Mouse (Mus musculus): ENCODE data around the gene Tbc1d4. TPM values are rescaled to one million over a fixed set of nuclear protein-coding genes. Genes with fewer than 3 reads are reported as not detected.

Gene Tbc1d4
- 10.7 and 11.2 TPM in 2 replicates for polyA plus RNA-seq (2016; fragmentation: Nextera tagmentation; extraction: Ambion mirVana)

DNA sequence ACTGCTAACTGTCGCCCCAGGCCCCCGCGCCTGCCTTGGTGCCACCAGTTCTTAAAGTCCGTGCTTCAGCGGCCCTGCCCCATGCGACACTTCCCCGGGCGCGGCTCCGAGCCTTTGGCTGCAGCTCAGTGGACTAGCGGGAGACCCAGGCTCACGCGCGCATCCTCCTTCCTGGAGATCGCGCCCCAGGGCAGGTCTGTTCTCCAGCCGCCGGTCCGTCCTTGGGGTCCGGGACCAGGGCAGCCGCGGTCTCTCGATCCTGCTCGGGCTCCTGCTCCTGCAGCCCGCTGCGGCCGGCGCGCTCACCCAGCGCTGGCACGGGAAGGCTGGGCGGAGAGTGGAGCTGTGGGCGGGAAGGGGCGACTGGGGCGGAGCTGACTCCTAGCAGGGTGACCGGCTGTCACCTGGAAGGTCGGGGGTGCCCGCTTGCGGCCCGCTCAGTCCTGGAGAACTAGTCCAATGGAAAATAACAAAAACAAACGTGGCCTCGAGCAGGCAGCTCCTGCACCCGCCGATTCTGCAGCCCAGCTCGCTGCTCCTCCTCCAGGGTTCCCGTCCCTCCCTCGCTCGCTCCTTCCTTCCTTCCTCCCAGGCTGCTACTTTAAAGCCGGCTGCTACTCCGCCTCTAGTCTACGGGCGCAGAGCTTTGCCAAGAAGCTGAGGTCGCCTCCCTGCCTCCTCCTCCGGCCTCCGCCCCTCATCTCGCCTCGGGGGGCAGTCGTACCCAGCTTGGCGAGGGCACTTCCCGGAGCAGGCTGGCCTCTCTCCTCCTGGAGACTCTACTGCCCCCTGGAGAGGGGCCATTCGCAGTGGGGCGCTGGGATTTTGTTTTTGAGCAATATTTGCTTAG lies at the start of gene Tbc1d4:
TSS of gene Tbc1d4 (minus strand) at position 673 of the 850 bp plus-strand sequence.
- Histone ChIP-seq H3K27me3 (peaks cover 14% of the 10 kb centered on the region), H3K4me3 (peak within 1 kb of the TSS; percentile 77), H3K9ac (peak within 1 kb of the TSS; percentile 74), H3K4me2 (replicated peaks) (peak within 1 kb of the TSS; percentile 92), H3K4me1 (peaks cover 7% of the 10 kb centered on the region), H3K9me3 (replicated peaks) (no peaks in the 10 kb centered on the region), H3K36me3 (no peaks in the 10 kb centered on the region), H3K27ac (peak within 1 kb of the TSS; percentile 48; the same call in 1 of the 2 replicates)
- under 1% methylated on average over 61 of the region's 62 CpGs for WGBS
- peak; percentile 90 for ATAC-seq (ENCODE audit: low FRiP score)

- Histone ChIP-seq H3K4me2 (replicated peaks) (no peak overlapping the region), H3K9ac (no peak overlapping the region), H3K9me3 (replicated peaks) (no peaks in the 10 kb centered on the region), H3K4me3 (no peak overlapping the region), H3K27ac (no peak overlapping the region), H3K36me3 (peaks cover 4% of the 10 kb centered on the region; the same call in 1 of the 2 replicates), H3K27me3 (no peaks in the 10 kb centered on the region), H3K4me1 (peaks cover 9% of the 10 kb centered on the region; the same call in 1 of the 2 replicates)
- ATAC-seq (ENCODE audit: low FRiP score): no peak
- 84% methylated on average over 10 of the region's 10 CpGs for WGBS
Observed at GRCm38 (mm10) chr14:101656307-101656706, 47.3 kb upstream of the Tbc1d4 start.

DNA sequence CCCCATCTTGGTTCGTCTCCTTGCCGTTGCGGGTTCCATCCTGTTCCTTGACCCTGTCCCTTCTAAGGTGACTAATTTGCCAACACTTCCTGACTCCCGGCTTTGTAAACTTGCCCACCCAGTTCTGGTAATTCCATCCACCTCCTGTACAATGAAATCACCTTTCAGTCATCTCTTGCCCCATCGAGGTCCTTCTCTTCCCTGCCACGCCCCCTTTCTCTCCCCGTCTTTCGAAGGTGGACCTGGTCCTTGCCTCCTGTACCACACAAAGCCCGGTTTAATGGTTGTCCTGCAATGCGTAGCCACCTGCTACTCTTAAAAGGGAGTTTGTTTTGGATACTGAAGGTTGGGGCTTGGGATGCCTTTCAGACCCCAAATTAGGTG lies 45.5 kb upstream of the Tbc1d4 start:
- H3K27ac ChIP-seq: peak overlapping the region; percentile 81; the same call in 1 of the 2 replicates
- peak overlapping the region; percentile 75 for H3K4me2 ChIP-seq (replicated peaks)
- peak overlapping the region; percentile 99 for H3K4me3 ChIP-seq
- under 1% methylated on average over 10 of the region's 10 CpGs for WGBS
- no peaks in the 10 kb centered on the region for H3K27me3 ChIP-seq
- H3K36me3 ChIP-seq: no peaks in the 10 kb centered on the region
- ATAC-seq (ENCODE audit: low FRiP score): no peak; the same call in none of the 2 replicates
- H3K9ac ChIP-seq: peak overlapping the region; percentile 91
- peaks cover 9% of the 10 kb centered on the region; the same call in 1 of the 2 replicates for H3K4me1 ChIP-seq
- H3K9me3 ChIP-seq (replicated peaks): no peaks in the 10 kb centered on the region

DNA sequence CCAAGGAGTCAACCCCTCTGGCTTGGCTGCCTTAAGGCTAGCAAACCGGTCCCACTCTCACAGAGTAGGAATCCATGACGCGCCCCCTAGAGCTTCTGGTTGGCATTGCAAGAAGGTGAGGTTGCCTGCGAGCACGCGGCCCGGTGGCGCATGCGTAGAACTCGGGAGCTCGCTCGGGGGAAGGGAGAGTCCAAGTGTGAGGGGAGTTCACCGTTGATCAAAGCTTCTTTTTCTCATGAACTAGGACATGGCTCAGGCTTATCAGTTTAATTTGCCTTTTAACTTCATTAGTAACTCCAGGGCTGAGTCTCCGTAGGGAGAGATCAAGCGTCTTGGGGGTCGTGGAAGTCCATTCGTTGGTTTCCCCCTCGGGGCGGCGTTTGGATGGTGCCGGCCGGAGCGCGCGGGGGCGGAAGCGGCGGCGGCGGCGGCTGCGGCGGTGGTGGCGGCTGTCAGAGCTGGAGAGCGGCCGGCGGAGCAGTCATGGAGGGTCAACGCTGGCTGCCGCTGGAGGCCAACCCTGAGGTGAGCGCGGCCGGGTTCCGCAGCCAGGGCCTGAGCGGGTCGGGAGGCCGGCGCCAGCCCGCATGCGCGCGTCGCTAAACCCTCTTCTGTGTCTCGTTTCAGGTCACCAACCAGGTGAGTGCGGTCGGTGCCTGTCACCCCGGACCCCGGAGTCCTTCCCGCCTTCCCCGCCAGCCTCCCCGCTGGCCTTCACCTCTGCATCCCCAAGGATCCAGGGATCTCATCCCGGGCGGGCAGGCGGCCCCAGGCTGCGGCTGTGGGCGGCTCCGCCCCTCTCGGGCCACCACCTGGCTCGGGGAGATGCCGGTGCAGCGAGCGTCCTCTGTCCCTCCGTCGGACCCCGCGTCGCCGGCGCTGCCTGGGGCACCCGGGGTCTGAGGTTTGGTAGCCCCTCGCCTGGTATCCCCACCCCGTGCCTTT lies 44.9 kb upstream of the Tbc1d4 start, which contains the start of gene Uchl3:
TSS of gene Uchl3 (plus strand) at position 387 of the 945 bp plus-strand sequence.
- H3K36me3 ChIP-seq: no peaks in the 10 kb centered on the region
- peak within 1 kb of the TSS; percentile 75 for H3K4me2 ChIP-seq (replicated peaks)
- H3K4me1 ChIP-seq: peaks cover 9% of the 10 kb centered on the region; the same call in 1 of the 2 replicates
- under 1% methylated on average over 65 of the region's 81 CpGs for WGBS
- H3K9me3 ChIP-seq (replicated peaks): no peaks in the 10 kb centered on the region
- peak within 1 kb of the TSS; percentile 99 for H3K4me3 ChIP-seq
- H3K9ac ChIP-seq: peak within 1 kb of the TSS; percentile 91
- peak; percentile 93 for ATAC-seq (ENCODE audit: low FRiP score)
- H3K27ac ChIP-seq: peak within 1 kb of the TSS; percentile 81
- no peaks in the 10 kb centered on the region for H3K27me3 ChIP-seq

DNA sequence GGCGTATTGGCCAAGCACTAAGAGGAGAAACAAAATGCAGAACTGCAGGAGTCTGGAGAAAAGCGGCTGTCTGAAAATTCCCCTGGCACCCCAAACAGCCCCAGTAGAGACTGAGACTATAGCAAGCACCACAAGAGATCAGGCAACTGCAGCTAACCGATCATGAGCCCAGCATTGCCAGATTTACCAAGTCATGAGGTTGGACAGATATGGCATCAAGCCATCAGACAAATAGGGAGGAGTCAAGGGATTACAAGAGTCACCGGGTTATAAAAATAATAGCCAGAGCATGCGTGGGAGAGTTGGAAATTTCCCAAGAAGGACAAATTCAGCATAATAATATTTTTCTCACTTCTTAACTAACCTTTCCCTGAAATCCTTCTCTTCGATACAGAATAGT lies 43.6 kb upstream of the Tbc1d4 start:
- Histone ChIP-seq H3K9me3 (replicated peaks) (no peaks in the 10 kb centered on the region), H3K4me2 (replicated peaks) (no peak overlapping the region), H3K4me3 (no peak overlapping the region), H3K27ac (no peak overlapping the region), H3K27me3 (no peaks in the 10 kb centered on the region), H3K4me1 (peaks cover 9% of the 10 kb centered on the region; the same call in 1 of the 2 replicates), H3K36me3 (no peaks in the 10 kb centered on the region), H3K9ac (no peak overlapping the region)
- 96% methylated on average over 6 of the region's 6 CpGs for WGBS
- no peak for ATAC-seq (ENCODE audit: low FRiP score)

DNA sequence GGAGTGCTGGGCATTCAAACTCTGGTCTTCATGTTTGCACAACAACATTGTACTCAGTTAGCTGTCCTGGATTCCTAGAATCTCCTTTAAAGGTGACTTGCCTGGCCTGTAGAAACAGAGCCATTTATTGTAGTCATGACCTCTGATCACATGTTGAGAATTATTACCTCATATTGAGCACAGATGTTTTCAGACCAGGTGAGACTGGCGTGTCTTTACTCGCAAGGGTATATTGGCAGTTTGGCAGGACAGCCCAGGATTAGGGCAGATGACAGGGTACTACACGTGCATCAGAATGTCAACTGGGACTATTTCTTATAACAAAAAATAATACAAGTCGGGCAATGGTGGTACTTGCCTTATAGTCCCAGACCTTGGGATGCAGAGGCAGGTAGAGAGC lies 41.6 kb upstream of the Tbc1d4 start:
- Histone ChIP-seq H3K4me3 (no peak overlapping the region), H3K27me3 (no peaks in the 10 kb centered on the region), H3K9ac (no peak overlapping the region), H3K4me1 (peaks cover 6% of the 10 kb centered on the region; the same call in 1 of the 2 replicates), H3K36me3 (no peaks in the 10 kb centered on the region), H3K9me3 (replicated peaks) (no peaks in the 10 kb centered on the region), H3K4me2 (replicated peaks) (no peak overlapping the region), H3K27ac (no peak overlapping the region)
- ATAC-seq (ENCODE audit: low FRiP score): no peak
- 84% methylated on average over 4 of the region's 4 CpGs for WGBS

- H3K9me3 ChIP-seq (replicated peaks): no peaks in the 10 kb centered on the region
- ATAC-seq (ENCODE audit: low FRiP score): no peak
- H3K4me1 ChIP-seq: no peaks in the 10 kb centered on the region
- no peak overlapping the region for H3K4me3 ChIP-seq
- no peak overlapping the region for H3K27ac ChIP-seq
- no peaks in the 10 kb centered on the region for H3K36me3 ChIP-seq
- 90% methylated on average over 1 of the region's 1 CpGs for WGBS
- H3K4me2 ChIP-seq (replicated peaks): no peak overlapping the region
- no peak overlapping the region for H3K9ac ChIP-seq
- 0 out of 2 replicates have a peak, but pooled peaks cover 4% of the 10 kb centered on the region for H3K27me3 ChIP-seq
Observed at GRCm38 (mm10) chr14:101644948-101645347, 36.0 kb upstream of the Tbc1d4 start.

DNA sequence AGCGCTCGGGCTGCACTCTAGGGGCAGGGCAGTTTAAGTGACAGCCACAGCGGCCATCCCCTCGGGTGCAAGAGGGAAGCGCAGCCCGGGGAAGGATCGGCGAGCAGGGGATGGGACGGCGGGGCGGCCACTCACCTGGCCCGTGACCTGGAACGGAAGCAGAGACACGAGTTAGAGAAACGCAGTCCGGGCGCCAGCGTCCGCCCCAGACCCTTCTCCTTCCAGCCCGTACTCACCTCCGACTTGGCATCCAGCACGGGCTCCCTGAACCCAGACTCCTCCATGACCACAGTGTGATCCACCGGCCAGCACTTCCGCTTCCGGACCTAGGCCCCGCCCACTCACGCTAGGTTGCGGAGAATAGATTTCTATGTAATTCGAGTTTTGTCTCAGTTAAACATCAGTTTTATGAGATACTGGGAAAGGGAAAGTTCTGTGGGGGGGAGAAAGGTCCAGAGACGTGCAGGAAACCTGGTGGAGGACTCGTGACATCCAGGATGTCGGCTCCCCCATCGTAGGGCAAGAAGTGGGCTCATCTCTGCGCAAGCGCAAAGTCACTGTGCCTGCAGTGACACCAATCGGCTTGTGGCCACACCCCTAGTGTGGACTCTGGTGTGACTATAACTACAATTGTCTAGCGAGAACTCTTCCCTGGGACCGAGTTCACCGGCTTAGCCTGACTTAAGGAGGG lies 31.3 kb upstream of the Tbc1d4 start, which contains the start of gene Commd6:
TSS of gene Commd6 (minus strand) at position 534 of the 691 bp plus-strand sequence.
- Histone ChIP-seq H3K4me1 (peaks cover 9% of the 10 kb centered on the region), H3K4me3 (peak within 1 kb of the TSS; percentile 61), H3K9ac (peak within 1 kb of the TSS; percentile 66), H3K36me3 (0 out of 2 replicates have a peak, but pooled peaks cover 5% of the 10 kb centered on the region), H3K4me2 (replicated peaks) (peak within 1 kb of the TSS; percentile 81), H3K27me3 (0 out of 2 replicates have a peak, but pooled peaks cover 4% of the 10 kb centered on the region), H3K9me3 (replicated peaks) (no peaks in the 10 kb centered on the region), H3K27ac (peak within 1 kb of the TSS; percentile 83)
- WGBS: under 1% methylated on average over 39 of the region's 39 CpGs
- ATAC-seq (ENCODE audit: low FRiP score): peak; percentile 99

- 93% methylated on average over 6 of the region's 6 CpGs for WGBS
- Histone ChIP-seq H3K27ac (no peak overlapping the region), H3K27me3 (no peaks in the 10 kb centered on the region), H3K36me3 (peaks cover 18% of the 10 kb centered on the region), H3K9ac (no peak overlapping the region), H3K4me3 (no peak overlapping the region), H3K4me1 (peaks cover 9% of the 10 kb centered on the region), H3K9me3 (replicated peaks) (no peaks in the 10 kb centered on the region), H3K4me2 (replicated peaks) (no peak overlapping the region)
- no peak for ATAC-seq (ENCODE audit: low FRiP score)
Observed at GRCm38 (mm10) chr14:101637381-101637780, 28.4 kb upstream of the Tbc1d4 start.

DNA sequence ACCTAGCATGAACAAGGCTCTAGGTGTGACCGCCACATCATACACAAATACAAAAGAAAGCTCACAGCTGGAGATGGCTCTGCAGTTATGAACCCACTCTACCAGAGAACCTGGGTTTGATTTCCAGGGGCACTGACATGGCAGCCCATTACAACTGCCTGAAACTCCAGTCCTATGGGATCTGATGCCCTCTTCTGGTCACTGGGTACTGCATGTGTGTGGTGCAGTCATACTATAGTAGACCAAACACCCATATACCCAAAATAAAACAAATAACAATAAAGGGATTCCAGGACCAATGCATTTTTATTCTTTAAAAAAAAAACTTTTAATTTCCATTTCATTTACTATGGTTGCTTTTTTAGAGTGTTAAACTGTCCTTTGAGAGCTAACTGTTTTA lies 26.8 kb upstream of the Tbc1d4 start:
- no peaks in the 10 kb centered on the region for H3K27me3 ChIP-seq
- H3K9ac ChIP-seq: no peak overlapping the region
- no peak overlapping the region for H3K27ac ChIP-seq
- H3K4me2 ChIP-seq (replicated peaks): no peak overlapping the region
- 93% methylated on average over 1 of the region's 1 CpGs for WGBS
- peaks cover 25% of the 10 kb centered on the region for H3K36me3 ChIP-seq
- no peak overlapping the region for H3K4me3 ChIP-seq
- no peak for ATAC-seq (ENCODE audit: low FRiP score)
- H3K4me1 ChIP-seq: peaks cover 9% of the 10 kb centered on the region
- no peaks in the 10 kb centered on the region for H3K9me3 ChIP-seq (replicated peaks)

- Histone ChIP-seq H3K27ac (no peak overlapping the region), H3K9ac (no peak overlapping the region), H3K36me3 (peaks cover 23% of the 10 kb centered on the region), H3K27me3 (no peaks in the 10 kb centered on the region), H3K4me3 (no peak overlapping the region), H3K4me1 (no peaks in the 10 kb centered on the region), H3K4me2 (replicated peaks) (no peak overlapping the region), H3K9me3 (replicated peaks) (no peaks in the 10 kb centered on the region)
- no peak for ATAC-seq (ENCODE audit: low FRiP score)
- 89% methylated on average over 2 of the region's 2 CpGs for WGBS
Observed at GRCm38 (mm10) chr14:101630548-101630947, 21.6 kb upstream of the Tbc1d4 start.
